Mouse (Mus musculus): ENCODE data around the gene Olfr370.

Gene Olfr370

GRCm38 (mm10) chr8:83575561-83576515 is 40.3 kb downstream of the Olfr370 start:
- peak; percentile 89 for DNase-seq (ENCODE audit: low read depth, low spot score)

GRCm38 (mm10) chr8:83576516-83576895 is 40.9 kb downstream of the Olfr370 start:
- no peak for DNase-seq (ENCODE audit: low read depth, low spot score)

- no peak for DNase-seq (ENCODE audit: low read depth, low spot score)
Measured at GRCm38 (mm10) chr8:83576921-83577320, 41.3 kb downstream of the Olfr370 start.

- DNase-seq (ENCODE audit: low read depth, low spot score), result no peak
Measured at GRCm38 (mm10) chr8:83577384-83577791, 41.8 kb downstream of the Olfr370 start.

- DNase-seq (ENCODE audit: low read depth, low spot score), result no peak
Measured at GRCm38 (mm10) chr8:83578131-83579055, 42.8 kb downstream of the Olfr370 start.

- DNase-seq (ENCODE audit: low read depth, low spot score), result no peak
Measured at GRCm38 (mm10) chr8:83579676-83580075, 44.1 kb downstream of the Olfr370 start.

GRCm38 (mm10) chr8:83580826-83581225 is 45.2 kb downstream of the Olfr370 start:
- peak; percentile 72 for DNase-seq (ENCODE audit: low read depth, low spot score)

GRCm38 (mm10) chr8:83582226-83582625 is 46.6 kb downstream of the Olfr370 start:
- DNase-seq (ENCODE audit: low read depth, low spot score), result no peak

GRCm38 (mm10) chr8:83583236-83583635 is 47.7 kb downstream of the Olfr370 start:
- no peak for DNase-seq (ENCODE audit: low read depth, low spot score)

- no peak for DNase-seq (ENCODE audit: low read depth, low spot score)
Measured at GRCm38 (mm10) chr8:83584771-83585170, 49.2 kb downstream of the Olfr370 start.

GRCm38 (mm10) chr8:83585333-83585732 is 49.8 kb downstream of the Olfr370 start:
- no peak for DNase-seq (ENCODE audit: low read depth, low spot score)

- DNase-seq (ENCODE audit: low read depth, low spot score), result no peak
Measured at GRCm38 (mm10) chr8:83587644-83588043, 52.1 kb downstream of the Olfr370 start.

GRCm38 (mm10) chr8:83588886-83589285 is 53.3 kb downstream of the Olfr370 start:
- no peak for DNase-seq (ENCODE audit: low read depth, low spot score)

GRCm38 (mm10) chr8:83590488-83591023 is 55.0 kb downstream of the Olfr370 start:
- no peak for DNase-seq (ENCODE audit: low read depth, low spot score)

- no peak for DNase-seq (ENCODE audit: low read depth, low spot score)
Measured at GRCm38 (mm10) chr8:83592682-83593081, 57.1 kb downstream of the Olfr370 start.

GRCm38 (mm10) chr8:83593325-83594166 is 58.0 kb downstream of the Olfr370 start:
- no peak for DNase-seq (ENCODE audit: low read depth, low spot score)

- peak; percentile 99 for DNase-seq (ENCODE audit: low read depth, low spot score)
Measured at GRCm38 (mm10) chr8:83594167-83595049, 58.8 kb downstream of the Olfr370 start.
